Mouse (Mus musculus) neural tube, embryonic 11.5 days (tissue): ENCODE measurements around the gene Il6ra. TPM values are rescaled to one million over a fixed set of nuclear protein-coding genes. Genes with fewer than 3 reads are reported as not detected.

Experiments
- ATAC-seq: fragments of 200-750 bp; cut with Nextera tagmentation; 2 replicates; pipeline ENCODE4 v1.8.0; 2017; ENCODE audit warnings: moderate number of reproducible peaks, mild to moderate bottlenecking, moderate TSS enrichment, moderate library complexity; ENCODE audit not compliant: insufficient read depth, low FRiP score, low TSS enrichment
- DNase-seq: peaks from one replicate; pipeline ENCODE4 v3.0.0-alpha.2; 2015; ENCODE audit warnings: low spot score
- H3K27ac ChIP-seq: fragments of 300-500 bp; sonication (generic); 2 replicates; pipeline ENCODE4 v1.5.1; 2014; ENCODE audit warnings: low read depth, mild to moderate bottlenecking, low read length
- H3K27me3 ChIP-seq: fragments of 300-500 bp; sonication (generic); 2 replicates; pipeline ENCODE4 v1.6.1; 2014; ENCODE audit warnings: mild to moderate bottlenecking, low read length, mixed read lengths; ENCODE audit not compliant: control insufficient read depth, insufficient read depth
- H3K36me3 ChIP-seq: fragments of 300-500 bp; sonication (generic); 2 replicates; pipeline ENCODE4 v1.6.1; 2014; ENCODE audit warnings: mild to moderate bottlenecking, low read length, moderate library complexity, mixed read lengths; ENCODE audit not compliant: control insufficient read depth, insufficient read depth
- H3K4me1 ChIP-seq: fragments of 300-500 bp; sonication (generic); 2 replicates; pipeline ENCODE4 v1.6.1; 2014; ENCODE audit warnings: low read length, mixed read lengths; ENCODE audit not compliant: control insufficient read depth, insufficient read depth
- H3K4me2 ChIP-seq: fragments of 300-500 bp; sonication (generic); 2 replicates; pipeline ENCODE4 v1.6.1; 2014; ENCODE audit warnings: low read depth, mild to moderate bottlenecking, moderate library complexity
- H3K4me3 ChIP-seq: fragments of 300-500 bp; sonication (generic); 2 replicates; pipeline ENCODE4 v1.5.1; 2014; ENCODE audit warnings: low read depth, low read length
- H3K9ac ChIP-seq: fragments of 300-500 bp; sonication (generic); 2 replicates; pipeline ENCODE4 v1.6.1; 2014; ENCODE audit warnings: mild to moderate bottlenecking, low read length
- H3K9me3 ChIP-seq: fragments of 300-500 bp; sonication (generic); 2 replicates; pipeline ENCODE4 v1.6.1; 2016; ENCODE audit warnings: low read length; ENCODE audit not compliant: control insufficient read depth
- WGBS: fragments of 180-500 bp; shearing (Covaris S2); extraction: QIAGEN DNeasy Blood & Tissue Kit; methylation state at CpG from one replicate; pipeline ENCODE4 v1.1.7; 2014; 5-methylcytosine and 5-hydroxymethylcytosine counted together
- polyA plus RNA-seq: library from polyadenylated mRNA; unstranded; fragments of >200 nt; fragmentation: Nextera tagmentation; extraction: Ambion mirVana; gene quantifications from 2 replicates; pipeline ENCODE4 v1.2.1, GENCODE M21; 2014

Gene Il6ra
- polyA plus RNA-seq, 1 experiment from 2014 or later, result 0.08 TPM

DNA sequence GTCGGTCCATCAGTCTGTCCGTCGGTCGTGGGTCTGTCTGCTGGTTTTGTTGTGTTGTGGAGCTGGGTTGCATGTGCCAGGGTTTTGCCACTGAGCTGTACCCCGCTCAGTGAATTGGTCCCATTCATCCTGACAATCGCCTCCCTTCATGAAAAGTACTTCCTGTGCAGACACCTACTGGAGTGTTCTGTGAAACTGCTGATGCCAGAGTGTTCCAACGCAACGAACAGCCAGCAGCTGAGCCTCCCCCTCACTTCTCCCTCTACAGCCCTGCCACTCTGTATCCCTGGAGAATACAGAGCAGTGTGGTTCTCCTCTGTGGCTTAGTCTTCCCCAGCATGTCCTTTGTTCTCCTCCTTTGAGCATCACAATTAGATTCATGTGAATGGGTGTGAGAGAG is 54.1 kb downstream of the Il6ra start:
- H3K27ac ChIP-seq, result no peak overlapping the region
- WGBS, result 80% methylated on average over 8 of the region's 8 CpGs
- H3K9me3 ChIP-seq, result no peaks in the 10 kb centered on the region
- DNase-seq, result no peak
- no peaks in the 10 kb centered on the region for H3K27me3 ChIP-seq
- no peak overlapping the region for H3K4me3 ChIP-seq
- ATAC-seq, result no peak
- peaks cover 4% of the 10 kb centered on the region; the same call in 1 of the 2 replicates for H3K4me1 ChIP-seq
- H3K4me2 ChIP-seq, result no peak overlapping the region
- no peak overlapping the region for H3K9ac ChIP-seq
- H3K36me3 ChIP-seq, result no peaks in the 10 kb centered on the region

DNA sequence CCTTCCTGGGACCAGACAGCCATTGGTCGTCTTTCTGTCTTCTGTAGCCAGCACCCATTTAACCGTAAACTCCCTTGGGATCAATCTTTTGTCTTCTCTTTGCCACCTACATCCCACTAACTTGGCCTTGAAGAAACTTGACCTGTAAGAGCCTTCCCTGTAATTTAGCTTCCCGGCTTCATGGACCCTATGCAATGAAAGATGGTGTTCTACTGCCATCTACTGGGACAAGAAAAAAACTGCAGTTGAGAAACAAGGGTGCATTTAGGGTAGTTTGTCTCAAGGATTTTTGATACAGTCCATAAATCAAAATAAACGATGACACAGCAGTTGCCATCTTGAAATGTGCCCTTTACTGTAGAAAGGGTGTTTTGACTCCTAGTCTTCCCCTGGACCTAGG is 54.9 kb downstream of the Il6ra start:
- H3K9me3 ChIP-seq, result no peaks in the 10 kb centered on the region
- peaks cover 4% of the 10 kb centered on the region; the same call in 1 of the 2 replicates for H3K4me1 ChIP-seq
- ATAC-seq (no peak), DNase-seq (peak; percentile 31)
- H3K9ac ChIP-seq, result no peak overlapping the region
- no peak overlapping the region for H3K27ac ChIP-seq
- H3K4me3 ChIP-seq, result no peak overlapping the region
- 14% methylated on average over 4 of the region's 4 CpGs for WGBS
- no peaks in the 10 kb centered on the region for H3K36me3 ChIP-seq
- no peak overlapping the region for H3K4me2 ChIP-seq
- no peaks in the 10 kb centered on the region for H3K27me3 ChIP-seq

DNA sequence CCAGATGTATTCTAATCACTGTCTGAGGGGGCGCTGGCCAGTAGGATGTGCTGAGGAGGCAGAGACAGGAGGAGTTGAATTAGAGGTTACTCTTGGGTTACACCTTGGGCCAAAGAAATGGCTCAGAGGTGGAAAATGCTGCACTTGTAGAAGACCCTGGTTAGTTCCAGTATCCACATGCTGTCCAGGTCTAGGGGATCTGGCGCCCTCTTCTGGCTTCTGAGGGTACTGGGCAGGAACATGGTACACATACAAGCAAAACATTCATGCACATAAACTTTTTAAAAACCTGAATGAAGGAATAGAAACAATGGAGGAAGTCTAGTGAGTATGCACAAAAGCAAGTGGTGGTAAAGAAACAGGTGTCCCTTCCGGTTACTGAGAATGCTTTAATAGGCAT is 55.6 kb downstream of the Il6ra start:
- H3K9me3 ChIP-seq, result no peaks in the 10 kb centered on the region
- no peak overlapping the region for H3K9ac ChIP-seq
- H3K4me1 ChIP-seq, result peaks cover 4% of the 10 kb centered on the region; the same call in 1 of the 2 replicates
- WGBS, result 79% methylated on average over 3 of the region's 3 CpGs
- H3K36me3 ChIP-seq, result no peaks in the 10 kb centered on the region
- H3K4me3 ChIP-seq, result no peak overlapping the region
- H3K27me3 ChIP-seq, result no peaks in the 10 kb centered on the region
- no peak overlapping the region for H3K4me2 ChIP-seq
- peak; percentile 19 for DNase-seq
- ATAC-seq, result no peak
- no peak overlapping the region for H3K27ac ChIP-seq

DNA sequence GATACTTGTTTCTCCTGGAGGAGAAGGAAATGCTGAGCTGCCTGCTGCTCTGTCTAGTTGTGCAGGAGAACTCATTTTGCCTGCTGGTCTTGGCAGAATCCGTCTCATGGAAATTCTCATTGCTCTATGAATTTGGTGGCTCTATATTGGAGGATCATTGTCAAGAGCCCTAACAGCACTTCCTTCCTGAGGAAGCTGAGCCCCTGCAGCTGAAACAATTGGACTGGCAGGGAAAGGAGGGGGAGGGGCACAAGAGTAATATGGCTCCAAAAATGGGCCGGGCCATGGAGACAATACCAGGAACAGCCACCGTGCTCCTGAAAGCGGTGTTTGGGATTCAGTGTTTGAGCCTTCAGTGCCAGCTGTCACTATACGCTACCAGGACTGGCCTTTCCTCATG is 59.2 kb downstream of the Il6ra start:
- H3K9ac ChIP-seq, result no peak overlapping the region
- no peak overlapping the region for H3K4me3 ChIP-seq

DNA sequence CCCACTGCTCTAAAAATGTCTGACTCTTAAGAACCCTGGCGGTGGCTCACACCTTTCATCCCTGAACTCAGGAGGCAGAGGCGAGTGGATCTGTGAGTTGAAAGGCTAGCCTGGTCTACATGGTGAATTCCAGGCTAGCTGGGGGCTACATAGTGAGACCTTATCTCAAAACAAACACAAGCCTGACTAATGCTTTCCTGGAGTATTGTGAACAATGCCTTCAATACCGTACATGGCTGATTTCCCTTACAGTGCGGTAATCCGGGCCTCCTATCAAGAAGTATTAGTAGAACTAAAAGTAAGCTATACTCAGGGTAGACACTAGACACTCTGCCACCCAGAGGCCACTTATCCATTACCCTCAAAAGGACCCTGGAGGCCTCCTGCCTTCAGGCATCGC is 64.9 kb downstream of the Il6ra start:
- DNase-seq (no peak), ATAC-seq (no peak)
- no peaks in the 10 kb centered on the region for H3K27me3 ChIP-seq
- no peak overlapping the region for H3K4me3 ChIP-seq
- H3K9me3 ChIP-seq, result no peaks in the 10 kb centered on the region
- no peak overlapping the region for H3K9ac ChIP-seq
- no peaks in the 10 kb centered on the region for H3K36me3 ChIP-seq
- no peak overlapping the region for H3K4me2 ChIP-seq
- WGBS, result 87% methylated on average over 6 of the region's 6 CpGs
- H3K27ac ChIP-seq, result no peak overlapping the region
- no peaks in the 10 kb centered on the region for H3K4me1 ChIP-seq

More for the DNA sequence above, 59.2 kb downstream of the Il6ra start:
- DNase-seq (peak; percentile 20), ATAC-seq (no peak)
- 65% methylated on average over 5 of the region's 5 CpGs for WGBS
- Histone ChIP-seq H3K9me3 (no peaks in the 10 kb centered on the region), H3K4me1 (no peaks in the 10 kb centered on the region), H3K4me2 (no peak overlapping the region), H3K36me3 (no peaks in the 10 kb centered on the region), H3K27ac (no peak overlapping the region), H3K27me3 (no peaks in the 10 kb centered on the region)

DNA sequence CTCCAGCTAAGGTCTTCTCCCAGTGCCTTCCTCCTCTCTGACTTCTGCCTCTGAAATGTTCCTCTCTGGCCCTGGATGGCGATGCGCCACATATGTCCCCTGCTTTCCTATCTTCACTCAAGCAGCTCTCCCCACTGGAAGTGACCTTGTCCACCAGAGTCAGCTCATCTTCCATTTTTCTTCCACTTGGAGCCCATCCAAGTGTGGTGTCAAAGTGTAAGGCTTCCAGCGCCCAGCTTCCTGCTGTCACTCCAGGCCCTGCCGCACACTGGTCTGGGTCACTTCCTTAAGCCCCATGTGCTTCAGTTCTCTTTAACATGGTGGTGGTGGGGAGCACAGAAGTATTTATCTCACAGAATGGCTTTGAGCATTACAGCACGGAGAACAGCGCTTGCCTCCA is 65.4 kb downstream of the Il6ra start:
- WGBS, result 90% methylated on average over 6 of the region's 6 CpGs
- Histone ChIP-seq H3K9me3 (no peaks in the 10 kb centered on the region), H3K4me3 (no peak overlapping the region), H3K4me1 (no peaks in the 10 kb centered on the region), H3K27me3 (no peaks in the 10 kb centered on the region), H3K36me3 (no peaks in the 10 kb centered on the region), H3K4me2 (no peak overlapping the region), H3K9ac (no peak overlapping the region), H3K27ac (no peak overlapping the region)
- no peak for ATAC-seq
- DNase-seq, result no peak

DNA sequence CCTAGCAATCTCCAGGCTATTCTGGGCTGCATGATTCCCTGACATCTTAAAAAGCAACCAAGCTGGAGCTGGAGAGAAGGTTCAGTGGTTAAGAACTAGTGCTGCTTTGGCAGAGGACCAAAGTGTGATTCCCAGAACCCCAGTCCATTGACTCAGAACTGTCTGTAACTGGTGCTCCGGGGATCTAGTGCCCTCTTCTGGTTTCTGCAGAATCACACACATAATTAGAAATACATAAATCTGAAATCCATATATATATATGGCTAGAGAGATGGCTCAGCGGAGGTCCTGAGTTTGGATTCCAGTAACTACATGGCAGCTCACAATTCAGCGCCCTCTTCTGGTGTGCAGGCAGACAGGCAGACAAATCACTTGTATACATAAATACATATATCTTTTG is 65.9 kb downstream of the Il6ra start:
- no peaks in the 10 kb centered on the region for H3K4me1 ChIP-seq
- H3K9me3 ChIP-seq, result no peaks in the 10 kb centered on the region
- H3K36me3 ChIP-seq, result no peaks in the 10 kb centered on the region
- 82% methylated on average over 3 of the region's 3 CpGs for WGBS
- no peak overlapping the region for H3K4me3 ChIP-seq
- H3K9ac ChIP-seq, result no peak overlapping the region
- H3K4me2 ChIP-seq, result no peak overlapping the region
- H3K27me3 ChIP-seq, result no peaks in the 10 kb centered on the region
- no peak for ATAC-seq
- no peak for DNase-seq
- H3K27ac ChIP-seq, result no peak overlapping the region

DNA sequence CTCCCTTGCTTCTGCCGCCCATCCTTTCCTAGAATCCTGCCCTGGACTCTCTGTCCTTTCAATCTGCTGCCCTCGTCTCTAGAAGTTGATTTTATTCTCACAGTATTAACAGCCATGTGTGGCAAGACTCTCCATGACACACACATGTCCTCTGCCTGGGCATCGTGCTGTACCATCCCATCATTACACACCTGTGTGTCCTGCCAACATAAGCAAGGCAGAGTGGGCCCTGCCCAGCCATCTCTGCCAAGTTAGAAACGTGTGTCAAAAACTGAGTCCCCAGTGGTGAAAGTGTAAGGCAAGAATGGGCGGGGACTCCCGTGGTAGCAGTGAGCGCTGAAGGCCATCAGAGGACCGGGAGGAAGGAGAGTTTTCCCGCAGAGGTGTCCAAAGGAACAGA is 67.2 kb downstream of the Il6ra start:
- no peak overlapping the region for H3K27ac ChIP-seq
- H3K4me3 ChIP-seq, result no peak overlapping the region
- no peaks in the 10 kb centered on the region for H3K27me3 ChIP-seq
- H3K9ac ChIP-seq, result no peak overlapping the region
- ATAC-seq, result no peak
- no peaks in the 10 kb centered on the region for H3K4me1 ChIP-seq
- H3K36me3 ChIP-seq, result no peaks in the 10 kb centered on the region
- 76% methylated on average over 9 of the region's 9 CpGs for WGBS
- H3K4me2 ChIP-seq, result no peak overlapping the region
- H3K9me3 ChIP-seq, result no peaks in the 10 kb centered on the region
- DNase-seq, result no peak

DNA sequence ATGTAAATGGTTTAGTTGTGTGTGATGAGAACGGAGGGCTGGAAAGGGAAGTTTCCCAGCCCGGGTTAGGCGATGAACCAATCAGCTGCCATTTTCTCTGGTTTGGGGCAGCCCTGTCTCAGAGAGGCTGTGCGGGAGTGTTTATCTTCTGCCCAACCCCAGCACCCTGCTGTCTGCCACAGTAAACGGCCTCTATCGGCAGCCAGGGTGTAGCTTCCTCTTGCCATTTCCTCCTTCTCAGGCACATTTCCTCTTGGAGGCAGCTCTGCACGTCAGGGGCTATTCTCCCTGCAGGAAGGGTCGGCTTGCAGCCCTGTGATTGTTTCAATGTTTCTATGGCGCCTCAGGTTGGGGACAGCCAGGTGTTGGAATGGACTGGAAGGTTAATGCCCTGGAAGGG is 69.8 kb downstream of the Il6ra start:
- no peak overlapping the region for H3K9ac ChIP-seq
- no peaks in the 10 kb centered on the region for H3K27me3 ChIP-seq
- H3K4me3 ChIP-seq, result no peak overlapping the region
- DNase-seq, result no peak
- no peak overlapping the region for H3K4me2 ChIP-seq
- H3K9me3 ChIP-seq, result no peaks in the 10 kb centered on the region
- WGBS, result 68% methylated on average over 9 of the region's 9 CpGs
- H3K27ac ChIP-seq, result no peak overlapping the region
- H3K4me1 ChIP-seq, result no peaks in the 10 kb centered on the region
- no peak for ATAC-seq
- H3K36me3 ChIP-seq, result no peaks in the 10 kb centered on the region
